Mouse (Mus musculus): Measurements from ENCODE around the gene Epb41l4b. TPM values are rescaled to one million over a fixed set of nuclear protein-coding genes. Genes with fewer than 3 reads are reported as not detected.

The Epb41l4b gene
- polyA plus RNA-seq, 1 experiment: 16.9 TPM

DNA sequence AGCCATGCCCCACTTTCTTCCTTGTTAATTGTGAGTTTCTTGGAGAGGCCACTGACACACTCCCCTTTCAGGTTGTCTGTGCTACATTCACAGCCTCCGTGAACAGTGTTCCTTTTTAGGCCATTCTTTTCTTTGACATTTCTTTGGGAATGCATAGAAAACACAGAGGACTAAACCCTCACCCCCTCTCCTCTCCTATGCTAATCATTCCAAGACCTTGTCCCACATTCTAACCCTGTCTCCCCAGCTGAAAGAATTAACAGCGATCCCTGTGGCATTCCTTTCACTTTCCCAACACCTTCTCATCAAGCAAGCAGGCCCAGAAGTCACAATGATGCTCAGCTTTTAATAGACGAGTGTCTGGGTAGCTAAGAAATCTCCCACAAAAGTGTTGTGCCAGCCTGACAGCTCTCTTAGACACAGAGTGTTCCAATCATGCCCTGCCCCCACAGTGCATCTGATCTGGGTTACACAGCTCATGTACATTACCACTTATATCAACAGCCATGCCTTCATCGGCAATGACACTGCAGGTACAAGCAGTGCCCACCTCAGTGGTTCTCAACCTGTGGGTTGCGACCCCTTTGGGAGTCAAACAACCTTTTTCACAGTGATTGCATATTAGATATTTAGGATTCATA, 93.8 kb downstream of the Epb41l4b start:
- TF ChIP-seq CTCF (IDR thresholded peaks at IDR 0.05; ENCODE audit: low read depth, low read length) (no peak), EP300 (IDR thresholded peaks at IDR 0.05; ENCODE audit: insufficient read depth, low read depth, low read length) (no peak), POLR2A (IDR thresholded peaks at IDR 0.05; ENCODE audit: insufficient read depth, low read length) (no peak)
- no peaks in the 10 kb centered on the region for H3K36me3 ChIP-seq (ENCODE audit: control insufficient read depth, insufficient read depth, low read length, poor library complexity, severe bottlenecking)
- H3K27me3 ChIP-seq (ENCODE audit: control insufficient read depth, insufficient read depth, low read length, poor library complexity, severe bottlenecking): no peaks in the 10 kb centered on the region
- no peaks in the 10 kb centered on the region for H3K4me1 ChIP-seq (ENCODE audit: control insufficient read depth, insufficient read depth, low read length)
- no peak overlapping the region for H3K9ac ChIP-seq (ENCODE audit: low read depth, poor library complexity, severe bottlenecking)
- no peak overlapping the region for H3K27ac ChIP-seq (ENCODE audit: insufficient read depth, low read length)
- H3K4me3 ChIP-seq (ENCODE audit: low read depth, low read length): no peak overlapping the region
- no peaks in the 10 kb centered on the region; the same call in 1 of the 2 replicates for H3K9me3 ChIP-seq (replicated peaks; ENCODE audit: control insufficient read depth, insufficient read depth, low read length, poor library complexity, severe bottlenecking)

GRCm38 (mm10) chr4:57048566-57048965, 94.7 kb downstream of the Epb41l4b start:
- TF ChIP-seq EP300 (IDR thresholded peaks at IDR 0.05; ENCODE audit: insufficient read depth, low read depth, low read length): no peak
- no peak for TF ChIP-seq CTCF (IDR thresholded peaks at IDR 0.05; ENCODE audit: low read depth, low read length)
- no peak for TF ChIP-seq POLR2A (IDR thresholded peaks at IDR 0.05; ENCODE audit: insufficient read depth, low read length)
- H3K36me3 ChIP-seq (ENCODE audit: control insufficient read depth, insufficient read depth, low read length, poor library complexity, severe bottlenecking): no peaks in the 10 kb centered on the region
- no peaks in the 10 kb centered on the region for H3K27me3 ChIP-seq (ENCODE audit: control insufficient read depth, insufficient read depth, low read length, poor library complexity, severe bottlenecking)
- H3K4me3 ChIP-seq (ENCODE audit: low read depth, low read length): no peak overlapping the region
- H3K9ac ChIP-seq (ENCODE audit: low read depth, poor library complexity, severe bottlenecking): no peak overlapping the region
- no peaks in the 10 kb centered on the region for H3K4me1 ChIP-seq (ENCODE audit: control insufficient read depth, insufficient read depth, low read length)
- no peak overlapping the region for H3K27ac ChIP-seq (ENCODE audit: insufficient read depth, low read length)
- H3K9me3 ChIP-seq (replicated peaks; ENCODE audit: control insufficient read depth, insufficient read depth, low read length, poor library complexity, severe bottlenecking): no peaks in the 10 kb centered on the region; the same call in 1 of the 2 replicates

- no peak overlapping the region for H3K27ac ChIP-seq (ENCODE audit: insufficient read depth, low read length)
- TF ChIP-seq POLR2A (IDR thresholded peaks at IDR 0.05; ENCODE audit: insufficient read depth, low read length) (no peak), EP300 (IDR thresholded peaks at IDR 0.05; ENCODE audit: insufficient read depth, low read depth, low read length) (no peak), CTCF (IDR thresholded peaks at IDR 0.05; ENCODE audit: low read depth, low read length) (no peak)
Measured at GRCm38 (mm10) chr4:57046160-57046571, 97.1 kb downstream of the Epb41l4b start.

DNA sequence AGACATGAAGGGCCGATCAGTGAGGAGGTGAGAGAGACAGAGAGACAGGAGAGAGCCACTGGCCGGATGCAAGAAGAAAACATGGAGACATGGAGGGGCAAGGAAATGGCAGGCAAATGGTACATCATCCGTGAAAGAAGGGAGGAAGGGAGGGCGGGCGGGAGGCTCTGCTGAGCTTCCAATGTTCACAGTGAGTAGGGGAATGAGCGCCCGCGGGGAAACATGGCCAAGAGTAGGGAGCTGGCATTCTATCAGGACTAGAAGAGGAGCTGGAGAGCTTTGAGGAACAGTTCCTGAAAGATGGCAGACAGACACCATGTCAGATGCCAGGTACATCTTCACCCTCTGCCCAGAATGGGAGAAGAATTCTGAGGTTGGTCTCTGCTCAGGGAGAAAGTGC, 99.6 kb downstream of the Epb41l4b start:
- peaks cover 4% of the 10 kb centered on the region for H3K4me1 ChIP-seq (ENCODE audit: control insufficient read depth, insufficient read depth, low read length)
- H3K4me3 ChIP-seq (ENCODE audit: low read depth, low read length): no peak overlapping the region
- H3K36me3 ChIP-seq (ENCODE audit: control insufficient read depth, insufficient read depth, low read length, poor library complexity, severe bottlenecking): no peaks in the 10 kb centered on the region
- no peaks in the 10 kb centered on the region for H3K27me3 ChIP-seq (ENCODE audit: control insufficient read depth, insufficient read depth, low read length, poor library complexity, severe bottlenecking)
- TF ChIP-seq POLR2A (IDR thresholded peaks at IDR 0.05; ENCODE audit: insufficient read depth, low read length) (no peak), EP300 (IDR thresholded peaks at IDR 0.05; ENCODE audit: insufficient read depth, low read depth, low read length) (no peak), CTCF (IDR thresholded peaks at IDR 0.05; ENCODE audit: low read depth, low read length) (no peak)
- no peak overlapping the region for H3K27ac ChIP-seq (ENCODE audit: insufficient read depth, low read length)
- H3K9ac ChIP-seq (ENCODE audit: low read depth, poor library complexity, severe bottlenecking): no peak overlapping the region
- H3K9me3 ChIP-seq (replicated peaks; ENCODE audit: control insufficient read depth, insufficient read depth, low read length, poor library complexity, severe bottlenecking): peaks cover 3% of the 10 kb centered on the region

More at GRCm38 (mm10) chr4:57046160-57046571, 97.1 kb downstream of the Epb41l4b start:
- no peak overlapping the region for H3K9ac ChIP-seq (ENCODE audit: low read depth, poor library complexity, severe bottlenecking)
- no peaks in the 10 kb centered on the region for H3K4me1 ChIP-seq (ENCODE audit: control insufficient read depth, insufficient read depth, low read length)
- no peak overlapping the region for H3K4me3 ChIP-seq (ENCODE audit: low read depth, low read length)
- no peaks in the 10 kb centered on the region for H3K36me3 ChIP-seq (ENCODE audit: control insufficient read depth, insufficient read depth, low read length, poor library complexity, severe bottlenecking)
- peaks cover 3% of the 10 kb centered on the region for H3K9me3 ChIP-seq (replicated peaks; ENCODE audit: control insufficient read depth, insufficient read depth, low read length, poor library complexity, severe bottlenecking)
- H3K27me3 ChIP-seq (ENCODE audit: control insufficient read depth, insufficient read depth, low read length, poor library complexity, severe bottlenecking): no peaks in the 10 kb centered on the region

GRCm38 (mm10) chr4:57041661-57042060, 101.6 kb downstream of the Epb41l4b start:
- no peak overlapping the region for H3K27ac ChIP-seq (ENCODE audit: insufficient read depth, low read length)
- peaks cover 3% of the 10 kb centered on the region for H3K9me3 ChIP-seq (replicated peaks; ENCODE audit: control insufficient read depth, insufficient read depth, low read length, poor library complexity, severe bottlenecking)
- no peak for TF ChIP-seq POLR2A (IDR thresholded peaks at IDR 0.05; ENCODE audit: insufficient read depth, low read length)
- TF ChIP-seq CTCF (IDR thresholded peaks at IDR 0.05; ENCODE audit: low read depth, low read length): no peak
- H3K27me3 ChIP-seq (ENCODE audit: control insufficient read depth, insufficient read depth, low read length, poor library complexity, severe bottlenecking): no peaks in the 10 kb centered on the region
- H3K4me1 ChIP-seq (ENCODE audit: control insufficient read depth, insufficient read depth, low read length): peaks cover 4% of the 10 kb centered on the region
- H3K9ac ChIP-seq (ENCODE audit: low read depth, poor library complexity, severe bottlenecking): no peak overlapping the region
- H3K36me3 ChIP-seq (ENCODE audit: control insufficient read depth, insufficient read depth, low read length, poor library complexity, severe bottlenecking): no peaks in the 10 kb centered on the region
- no peak overlapping the region for H3K4me3 ChIP-seq (ENCODE audit: low read depth, low read length)

GRCm38 (mm10) chr4:57041211-57041610, 102.0 kb downstream of the Epb41l4b start:
- no peaks in the 10 kb centered on the region for H3K27me3 ChIP-seq (ENCODE audit: control insufficient read depth, insufficient read depth, low read length, poor library complexity, severe bottlenecking)
- no peaks in the 10 kb centered on the region for H3K36me3 ChIP-seq (ENCODE audit: control insufficient read depth, insufficient read depth, low read length, poor library complexity, severe bottlenecking)
- peaks cover 4% of the 10 kb centered on the region for H3K4me1 ChIP-seq (ENCODE audit: control insufficient read depth, insufficient read depth, low read length)
- TF ChIP-seq POLR2A (IDR thresholded peaks at IDR 0.05; ENCODE audit: insufficient read depth, low read length) (no peak), CTCF (IDR thresholded peaks at IDR 0.05; ENCODE audit: low read depth, low read length) (no peak), EP300 (IDR thresholded peaks at IDR 0.05; ENCODE audit: insufficient read depth, low read depth, low read length) (no peak)
- H3K4me3 ChIP-seq (ENCODE audit: low read depth, low read length): no peak overlapping the region
- H3K27ac ChIP-seq (ENCODE audit: insufficient read depth, low read length): no peak overlapping the region
- no peak overlapping the region for H3K9ac ChIP-seq (ENCODE audit: low read depth, poor library complexity, severe bottlenecking)
- peaks cover 3% of the 10 kb centered on the region for H3K9me3 ChIP-seq (replicated peaks; ENCODE audit: control insufficient read depth, insufficient read depth, low read length, poor library complexity, severe bottlenecking)

All from ES-Bruce4 (cell line).